Mouse (Mus musculus) spleen, postnatal 14 days (tissue): ENCODE data around the gene Cx3cl1.
A peak's percentile ranks its signal among the peaks of the same experiment; 100 is the strongest.

Source experiments
- DNase-seq, 2 experiments: peaks; one replicate each; pipeline ENCODE4 v3.0.0; 2021 to 2022; ENCODE audit warnings: low spot score in 2 of 2

Cx3cl1 gene

GRCm38 (mm10) chr8:94773700-94774171, 1.9 kb downstream of the Cx3cl1 start:
- no peak for DNase-seq

- no peak for DNase-seq
Observed at GRCm38 (mm10) chr8:94774601-94775000, 2.8 kb downstream of the Cx3cl1 start.

DNA sequence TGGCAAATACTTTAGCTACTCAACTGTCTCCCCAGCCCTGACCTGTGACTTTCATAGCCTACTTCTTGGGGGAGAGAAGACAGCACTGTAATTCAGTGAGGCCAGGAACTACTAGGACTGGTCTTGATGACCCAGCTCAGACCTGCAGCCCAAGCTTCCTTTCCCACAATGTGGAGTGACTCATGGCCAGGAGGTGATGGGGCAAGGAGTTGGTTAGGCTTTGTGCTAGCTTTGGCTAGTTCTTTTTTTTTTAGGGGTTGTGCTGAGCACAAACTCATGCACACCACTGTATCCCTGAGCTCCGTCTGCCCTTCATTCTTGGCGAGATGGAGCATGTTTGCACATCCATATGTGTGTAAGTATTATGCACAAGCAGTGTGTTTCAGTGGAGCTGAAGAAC, 4.5 kb downstream of the Cx3cl1 start:
- DNase-seq = no peak

GRCm38 (mm10) chr8:94778036-94778435, 6.2 kb downstream of the Cx3cl1 start:
- DNase-seq = no peak

DNA sequence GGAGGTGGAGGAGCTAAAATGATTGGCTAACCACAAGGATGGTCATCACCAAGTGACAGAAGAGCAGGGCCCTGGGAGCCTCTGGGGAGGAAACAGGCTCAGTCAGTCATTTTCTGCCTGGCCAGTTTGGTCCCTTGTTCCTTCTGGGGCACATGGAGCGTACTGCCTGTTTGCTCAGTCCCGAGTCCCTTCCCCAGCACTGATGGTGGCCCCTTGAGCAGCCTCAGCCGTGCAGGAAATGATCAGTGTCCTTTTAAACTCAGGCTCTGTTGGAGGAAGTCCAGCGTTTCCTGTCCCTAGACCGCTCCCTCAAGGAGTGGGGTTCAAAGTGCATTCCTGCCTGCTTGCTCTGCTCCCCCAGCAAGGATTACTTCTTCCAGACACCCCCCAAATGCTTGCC, 6.7 kb downstream of the Cx3cl1 start:
- DNase-seq = no peak

GRCm38 (mm10) chr8:94778895-94779533, 7.2 kb downstream of the Cx3cl1 start:
- DNase-seq = no peak

GRCm38 (mm10) chr8:94779534-94780294, 7.9 kb downstream of the Cx3cl1 start:
- no peak for DNase-seq

DNA sequence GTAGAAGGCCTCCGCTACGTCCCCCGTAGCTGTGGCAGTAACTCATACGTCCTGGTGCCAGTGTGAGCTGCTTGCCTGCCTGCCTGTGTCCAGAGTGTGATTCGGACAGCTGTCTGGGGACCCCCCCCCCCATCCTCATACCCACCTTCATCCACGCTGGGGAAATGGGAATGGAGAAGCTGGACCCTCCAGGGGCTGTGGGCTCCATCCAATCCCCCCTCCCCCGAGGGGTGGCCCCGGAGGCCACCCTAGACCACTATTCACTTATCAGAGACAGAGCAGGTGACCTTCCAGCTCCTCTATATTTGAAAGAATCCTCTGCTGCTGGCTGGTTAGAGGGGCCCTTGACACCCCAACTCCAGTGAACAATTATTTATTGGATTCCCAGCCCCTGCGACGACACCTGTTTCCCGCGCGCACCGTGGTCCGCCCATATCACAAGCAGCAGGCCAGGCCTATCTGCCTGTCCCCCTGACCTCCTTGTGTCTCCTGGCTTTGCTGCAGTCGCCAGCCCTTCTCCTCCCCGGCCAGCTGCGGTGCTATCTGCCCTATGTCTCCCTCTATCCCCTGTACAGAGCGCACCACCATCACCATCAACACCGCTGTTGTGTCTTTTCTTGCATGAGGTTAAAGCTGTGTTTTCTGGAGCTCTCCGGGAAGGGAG, 8.8 kb downstream of the Cx3cl1 start:
- DNase-seq = no peak

DNA sequence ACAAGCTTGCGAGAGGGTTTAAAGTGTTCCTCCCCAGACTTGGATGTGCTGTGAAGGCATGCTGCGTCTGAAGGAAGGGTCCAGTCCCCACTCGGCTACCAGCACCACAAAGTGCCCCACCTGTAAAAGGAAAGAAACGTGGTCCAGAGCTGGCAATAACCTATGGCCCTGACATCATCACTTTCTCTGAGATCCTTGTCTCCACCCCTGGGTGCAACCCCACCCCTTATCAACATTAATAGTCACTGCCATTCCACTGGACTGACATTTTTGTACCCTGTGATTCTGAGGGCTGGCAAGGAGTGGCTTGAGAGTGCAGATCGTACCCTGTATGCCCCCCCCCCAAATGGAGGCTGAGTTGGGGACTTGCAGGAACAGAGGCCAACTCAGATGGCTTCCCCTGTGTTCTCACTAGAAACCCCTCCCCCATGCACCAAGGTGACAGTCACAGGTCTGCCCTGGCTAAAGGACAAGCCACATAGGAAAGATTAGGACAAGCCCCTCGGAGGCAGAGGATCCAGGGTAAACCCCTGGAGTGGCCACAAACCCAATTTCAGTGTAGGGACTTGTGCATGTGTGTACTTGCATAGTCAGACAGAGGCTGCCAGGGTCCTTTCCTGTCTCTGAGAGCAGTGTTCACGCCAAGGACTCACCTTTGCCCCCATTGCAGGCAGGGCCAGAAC, 9.5 kb downstream of the Cx3cl1 start:
- no peak for DNase-seq

DNA sequence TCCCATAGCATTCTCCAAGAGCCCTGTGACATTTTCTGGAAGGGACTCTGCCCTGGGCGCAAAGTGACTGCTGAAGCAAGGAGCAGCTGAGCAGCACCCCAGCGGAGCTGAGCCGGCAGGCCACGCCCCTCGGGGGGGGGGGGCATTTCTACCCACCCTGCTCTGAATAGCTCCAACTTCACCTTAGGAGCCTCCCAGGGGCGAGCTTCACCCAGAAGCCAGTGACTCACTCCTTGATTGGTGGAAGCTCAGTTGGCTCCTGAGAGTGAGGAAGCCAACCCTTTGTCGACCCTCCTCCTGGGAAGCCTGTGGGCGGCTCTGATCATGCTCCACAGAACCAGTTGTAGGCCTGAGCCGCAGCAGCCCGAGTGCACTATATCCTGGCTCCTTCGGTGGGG, 10.0 kb downstream of the Cx3cl1 start:
- DNase-seq = no peak

- no peak for DNase-seq
Observed at GRCm38 (mm10) chr8:94783890-94784289, 12.1 kb downstream of the Cx3cl1 start.

DNA sequence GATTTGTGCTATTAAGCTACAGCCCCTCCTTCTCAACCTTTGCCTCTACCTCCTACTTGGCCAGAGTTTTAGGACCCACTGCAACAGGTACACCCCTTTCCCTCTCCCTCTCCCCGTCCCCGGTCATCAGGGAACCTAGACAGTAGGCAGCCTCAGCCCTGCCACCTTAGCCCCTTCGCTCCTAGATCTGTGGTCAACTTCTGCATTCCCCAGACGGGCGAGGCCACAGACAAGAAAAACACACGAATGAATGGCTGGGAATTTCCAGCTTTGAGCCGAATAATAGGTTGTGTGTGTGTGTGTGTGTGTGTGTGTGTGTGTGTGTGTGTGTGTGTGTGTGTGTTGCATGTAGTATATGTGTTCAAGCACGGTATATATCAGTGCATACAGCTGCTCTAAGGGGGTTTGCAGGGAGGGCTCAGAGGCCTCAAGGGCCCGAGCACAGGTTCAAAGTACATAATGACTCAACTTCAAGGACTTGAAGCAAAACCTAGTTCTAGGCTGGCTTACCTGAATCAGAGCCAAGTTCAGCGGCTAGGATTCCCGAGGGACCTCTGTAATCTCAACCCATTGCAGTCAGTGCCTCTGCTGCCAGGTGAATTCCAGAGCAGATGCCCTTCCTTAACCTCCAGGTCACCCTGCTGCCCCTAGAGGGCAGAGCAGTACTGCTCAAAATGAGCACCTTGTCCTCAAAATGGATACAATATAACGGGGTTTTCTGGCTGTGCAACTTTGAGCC, 13.6 kb downstream of the Cx3cl1 start:
- DNase-seq = peak; percentile 60 to 67

DNA sequence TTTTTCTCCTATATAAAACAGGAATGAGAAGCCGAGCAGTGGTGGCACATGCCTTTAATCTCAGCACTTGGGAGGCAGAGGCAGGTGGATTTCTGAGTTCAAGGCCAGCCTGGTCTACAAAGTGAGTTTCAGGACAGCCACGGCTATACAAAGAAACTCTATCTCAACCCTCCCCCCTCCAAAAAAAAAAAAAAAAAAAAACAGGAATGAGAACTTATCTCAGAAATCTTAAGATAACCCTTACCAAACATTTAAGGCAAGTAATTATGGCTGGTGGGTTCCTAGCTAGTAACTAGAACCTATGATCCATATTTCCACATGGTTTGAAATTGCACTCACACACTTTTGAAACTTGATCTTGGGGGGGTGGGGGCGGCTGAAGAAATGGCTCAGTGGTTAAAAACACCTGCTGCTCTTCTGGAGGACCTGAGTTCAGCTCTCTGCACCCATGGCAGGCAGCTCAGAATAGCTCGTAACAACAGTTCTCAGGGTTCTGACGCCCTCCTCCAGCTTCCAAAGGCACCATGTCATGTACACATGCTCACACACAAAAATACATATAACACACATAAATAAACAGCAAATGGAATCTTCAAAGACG, 14.3 kb downstream of the Cx3cl1 start:
- no peak for DNase-seq

DNA sequence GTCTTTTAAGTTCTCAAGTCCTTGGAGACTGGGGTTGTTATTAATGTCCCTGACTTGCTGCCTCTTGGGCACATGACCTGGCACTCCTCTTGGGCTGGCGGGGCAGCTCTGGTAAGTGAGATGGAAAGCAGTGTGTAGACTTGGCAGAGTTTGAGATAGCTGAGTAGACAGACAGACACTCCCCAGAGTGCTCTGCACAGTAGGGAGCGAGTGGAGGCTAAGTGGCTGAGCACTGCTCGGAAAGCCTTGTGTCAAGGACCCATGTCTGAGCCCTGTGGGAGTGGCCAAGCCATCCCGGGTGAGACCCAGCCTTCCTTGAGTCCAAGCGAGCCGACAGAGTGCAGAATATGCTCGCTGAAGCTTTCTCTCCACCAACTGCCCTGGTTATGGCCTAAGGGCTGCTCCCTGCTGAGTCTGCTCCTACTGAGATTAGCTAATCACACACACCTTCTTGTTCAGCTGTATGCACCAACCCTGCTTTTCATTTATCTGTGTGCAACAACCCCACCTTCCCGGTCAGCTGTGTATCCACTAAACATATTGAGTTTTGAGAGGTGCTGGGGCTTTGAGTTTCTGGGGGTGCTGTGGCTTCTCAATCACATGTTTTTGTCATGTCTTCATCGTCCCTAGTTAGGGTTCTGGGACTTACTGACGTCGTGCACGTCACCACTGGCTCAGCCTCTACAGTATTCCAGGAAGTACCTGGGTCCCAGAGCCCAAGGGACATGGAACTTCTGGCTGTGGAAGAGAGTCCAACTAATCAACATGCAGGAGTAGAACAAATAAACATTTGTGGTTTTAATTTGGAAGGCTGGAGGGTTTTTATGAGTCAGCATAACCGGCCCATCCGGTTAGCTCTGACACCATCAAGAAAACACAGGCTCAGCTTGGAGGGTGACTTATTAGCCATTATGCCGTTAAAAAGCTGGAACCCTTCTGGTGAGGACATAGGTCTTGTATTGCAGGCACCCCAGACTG, 16.0 kb downstream of the Cx3cl1 start:
- DNase-seq = peak; percentile 47 to 62

- DNase-seq = no peak
Observed at GRCm38 (mm10) chr8:94789256-94789955, 17.6 kb downstream of the Cx3cl1 start.

- DNase-seq = no peak
Observed at GRCm38 (mm10) chr8:94794368-94794767, 22.6 kb downstream of the Cx3cl1 start.

GRCm38 (mm10) chr8:94794782-94795181, 23.0 kb downstream of the Cx3cl1 start:
- no peak for DNase-seq

- no peak for DNase-seq
Observed at GRCm38 (mm10) chr8:94800278-94800968, 28.6 kb downstream of the Cx3cl1 start.
